Mouse (Mus musculus): Measurements from ENCODE around the gene Slc17a6. TPM values are rescaled to one million over a fixed set of nuclear protein-coding genes. Genes with fewer than 3 reads are reported as not detected.

Gene Slc17a6
- not detected in 2 replicates for polyA plus RNA-seq (2015; fragmentation: Nextera tagmentation; extraction: Ambion mirVana)

GRCm38 (mm10) chr7:51621694-51622145 lies at the start of gene Slc17a6:
Gene Slc17a6 (plus strand): TSS chr7:51622006.
- no peak for ATAC-seq (ENCODE audit: low read depth)
- Histone ChIP-seq H3K4me1 (ENCODE audit: control insufficient read depth, low read depth, low read length) (no peaks in the 10 kb centered on the region), H3K4me3 (ENCODE audit: low read depth, low read length) (no peak within 1 kb of the TSS), H3K4me2 (ENCODE audit: low read depth, low read length) (no peak within 1 kb of the TSS), H3K9ac (ENCODE audit: low read depth, low read length) (no peak within 1 kb of the TSS), H3K27ac (ENCODE audit: low read length) (no peak within 1 kb of the TSS), H3K27me3 (ENCODE audit: control insufficient read depth, insufficient read depth, low read depth, low read length) (peaks cover 46% of the 10 kb centered on the region), H3K9me3 (replicated peaks; ENCODE audit: control insufficient read depth, low read length) (no peaks in the 10 kb centered on the region), H3K36me3 (ENCODE audit: control insufficient read depth, insufficient read depth) (no peaks in the 10 kb centered on the region)
- WGBS (ENCODE audit: insufficient replicate concordance): 1% methylated on average over 23 of the region's 23 CpGs

GRCm38 (mm10) chr7:51600021-51600420 lies 21.8 kb upstream of the Slc17a6 start:
- no peak for ATAC-seq (ENCODE audit: low read depth)
- Histone ChIP-seq H3K27me3 (ENCODE audit: control insufficient read depth, insufficient read depth, low read depth, low read length) (no peaks in the 10 kb centered on the region), H3K36me3 (ENCODE audit: control insufficient read depth, insufficient read depth) (no peaks in the 10 kb centered on the region), H3K4me1 (ENCODE audit: control insufficient read depth, low read depth, low read length) (no peaks in the 10 kb centered on the region), H3K9me3 (replicated peaks; ENCODE audit: control insufficient read depth, low read length) (no peaks in the 10 kb centered on the region), H3K4me2 (ENCODE audit: low read depth, low read length) (no peak overlapping the region), H3K4me3 (ENCODE audit: low read depth, low read length) (no peak overlapping the region), H3K27ac (ENCODE audit: low read length) (no peak overlapping the region), H3K9ac (ENCODE audit: low read depth, low read length) (no peak overlapping the region)
- WGBS (ENCODE audit: insufficient replicate concordance): 51% methylated on average over 4 of the region's 4 CpGs

- ATAC-seq (ENCODE audit: low read depth): no peak
- Histone ChIP-seq H3K4me2 (ENCODE audit: low read depth, low read length) (no peak overlapping the region), H3K9me3 (replicated peaks; ENCODE audit: control insufficient read depth, low read length) (no peaks in the 10 kb centered on the region), H3K4me1 (ENCODE audit: control insufficient read depth, low read depth, low read length) (no peaks in the 10 kb centered on the region), H3K27me3 (ENCODE audit: control insufficient read depth, insufficient read depth, low read depth, low read length) (no peaks in the 10 kb centered on the region), H3K4me3 (ENCODE audit: low read depth, low read length) (no peak overlapping the region), H3K9ac (ENCODE audit: low read depth, low read length) (no peak overlapping the region), H3K36me3 (ENCODE audit: control insufficient read depth, insufficient read depth) (no peaks in the 10 kb centered on the region), H3K27ac (ENCODE audit: low read length) (no peak overlapping the region)
- 66% methylated on average over 12 of the region's 12 CpGs for WGBS (ENCODE audit: insufficient replicate concordance)
These were observed 18.1 kb upstream of the Slc17a6 start for GRCm38 (mm10) chr7:51603741-51604140.

- Histone ChIP-seq H3K36me3 (ENCODE audit: control insufficient read depth, insufficient read depth) (no peaks in the 10 kb centered on the region), H3K9me3 (replicated peaks; ENCODE audit: control insufficient read depth, low read length) (no peaks in the 10 kb centered on the region), H3K27ac (ENCODE audit: low read length) (no peak overlapping the region), H3K4me1 (ENCODE audit: control insufficient read depth, low read depth, low read length) (no peaks in the 10 kb centered on the region), H3K9ac (ENCODE audit: low read depth, low read length) (no peak overlapping the region), H3K4me3 (ENCODE audit: low read depth, low read length) (no peak overlapping the region), H3K27me3 (ENCODE audit: control insufficient read depth, insufficient read depth, low read depth, low read length) (no peaks in the 10 kb centered on the region), H3K4me2 (ENCODE audit: low read depth, low read length) (no peak overlapping the region)
- no peak for ATAC-seq (ENCODE audit: low read depth)
- 28% methylated on average over 5 of the region's 5 CpGs for WGBS (ENCODE audit: insufficient replicate concordance)
These were observed 7.4 kb upstream of the Slc17a6 start for GRCm38 (mm10) chr7:51614404-51614803.

GRCm38 (mm10) chr7:51617941-51618340 lies 3.9 kb upstream of the Slc17a6 start:
- H3K9me3 ChIP-seq (replicated peaks; ENCODE audit: control insufficient read depth, low read length): no peaks in the 10 kb centered on the region

GRCm38 (mm10) chr7:51618412-51618811 lies 3.4 kb upstream of the Slc17a6 start:
- Histone ChIP-seq H3K36me3 (ENCODE audit: control insufficient read depth, insufficient read depth) (no peaks in the 10 kb centered on the region), H3K4me2 (ENCODE audit: low read depth, low read length) (no peak overlapping the region), H3K9ac (ENCODE audit: low read depth, low read length) (no peak overlapping the region), H3K9me3 (replicated peaks; ENCODE audit: control insufficient read depth, low read length) (no peaks in the 10 kb centered on the region), H3K4me3 (ENCODE audit: low read depth, low read length) (no peak overlapping the region), H3K4me1 (ENCODE audit: control insufficient read depth, low read depth, low read length) (no peaks in the 10 kb centered on the region), H3K27me3 (ENCODE audit: control insufficient read depth, insufficient read depth, low read depth, low read length) (peaks cover 14% of the 10 kb centered on the region), H3K27ac (ENCODE audit: low read length) (no peak overlapping the region)
- no peak for ATAC-seq (ENCODE audit: low read depth)
- WGBS (ENCODE audit: insufficient replicate concordance): 21% methylated on average over 2 of the region's 2 CpGs

More at GRCm38 (mm10) chr7:51617941-51618340, 3.9 kb upstream of the Slc17a6 start:
- H3K27ac ChIP-seq (ENCODE audit: low read length): no peak overlapping the region
- no peak for ATAC-seq (ENCODE audit: low read depth)
- no peak overlapping the region for H3K9ac ChIP-seq (ENCODE audit: low read depth, low read length)
- peaks cover 14% of the 10 kb centered on the region for H3K27me3 ChIP-seq (ENCODE audit: control insufficient read depth, insufficient read depth, low read depth, low read length)
- H3K4me2 ChIP-seq (ENCODE audit: low read depth, low read length): no peak overlapping the region
- H3K4me1 ChIP-seq (ENCODE audit: control insufficient read depth, low read depth, low read length): no peaks in the 10 kb centered on the region
- no peaks in the 10 kb centered on the region for H3K36me3 ChIP-seq (ENCODE audit: control insufficient read depth, insufficient read depth)
- H3K4me3 ChIP-seq (ENCODE audit: low read depth, low read length): no peak overlapping the region

GRCm38 (mm10) chr7:51619977-51620376 lies 1.8 kb upstream of the Slc17a6 start:
- Histone ChIP-seq H3K27ac (ENCODE audit: low read length) (no peak overlapping the region), H3K9ac (ENCODE audit: low read depth, low read length) (no peak overlapping the region), H3K9me3 (replicated peaks; ENCODE audit: control insufficient read depth, low read length) (no peaks in the 10 kb centered on the region), H3K4me1 (ENCODE audit: control insufficient read depth, low read depth, low read length) (no peaks in the 10 kb centered on the region), H3K36me3 (ENCODE audit: control insufficient read depth, insufficient read depth) (no peaks in the 10 kb centered on the region), H3K4me2 (ENCODE audit: low read depth, low read length) (no peak overlapping the region), H3K4me3 (ENCODE audit: low read depth, low read length) (no peak overlapping the region), H3K27me3 (ENCODE audit: control insufficient read depth, insufficient read depth, low read depth, low read length) (peaks cover 30% of the 10 kb centered on the region)
- WGBS (ENCODE audit: insufficient replicate concordance): 15% methylated on average over 1 of the region's 1 CpGs
- no peak for ATAC-seq (ENCODE audit: low read depth)

GRCm38 (mm10) chr7:51622196-51622595 lies 390 bp downstream of the Slc17a6 start:
- Histone ChIP-seq H3K9me3 (replicated peaks; ENCODE audit: control insufficient read depth, low read length) (no peaks in the 10 kb centered on the region), H3K4me1 (ENCODE audit: control insufficient read depth, low read depth, low read length) (no peaks in the 10 kb centered on the region), H3K9ac (ENCODE audit: low read depth, low read length) (no peak overlapping the region), H3K27ac (ENCODE audit: low read length) (no peak overlapping the region), H3K27me3 (ENCODE audit: control insufficient read depth, insufficient read depth, low read depth, low read length) (peaks cover 51% of the 10 kb centered on the region), H3K36me3 (ENCODE audit: control insufficient read depth, insufficient read depth) (no peaks in the 10 kb centered on the region), H3K4me2 (ENCODE audit: low read depth, low read length) (no peak overlapping the region), H3K4me3 (ENCODE audit: low read depth, low read length) (no peak overlapping the region)
- no peak for ATAC-seq (ENCODE audit: low read depth)
- WGBS (ENCODE audit: insufficient replicate concordance): 1% methylated on average over 18 of the region's 18 CpGs

GRCm38 (mm10) chr7:51622666-51623065 lies 860 bp downstream of the Slc17a6 start:
- H3K9ac ChIP-seq (ENCODE audit: low read depth, low read length): no peak overlapping the region
- WGBS (ENCODE audit: insufficient replicate concordance): 3% methylated on average over 5 of the region's 5 CpGs
- H3K4me1 ChIP-seq (ENCODE audit: control insufficient read depth, low read depth, low read length): no peaks in the 10 kb centered on the region
- H3K27me3 ChIP-seq (ENCODE audit: control insufficient read depth, insufficient read depth, low read depth, low read length): peaks cover 56% of the 10 kb centered on the region
- no peak overlapping the region for H3K4me3 ChIP-seq (ENCODE audit: low read depth, low read length)
- no peaks in the 10 kb centered on the region for H3K36me3 ChIP-seq (ENCODE audit: control insufficient read depth, insufficient read depth)
- H3K4me2 ChIP-seq (ENCODE audit: low read depth, low read length): no peak overlapping the region
- H3K9me3 ChIP-seq (replicated peaks; ENCODE audit: control insufficient read depth, low read length): no peaks in the 10 kb centered on the region
- no peak overlapping the region for H3K27ac ChIP-seq (ENCODE audit: low read length)
- ATAC-seq (ENCODE audit: low read depth): no peak
